Mouse (Mus musculus): ENCODE measurements at regions not wholly inside any gene's neighbourhood (a gene's known extent, or its start where the extent isn't known, plus 50 kb on each side); places are given as distances from the start of the nearest gene placed in this dataset.

DNA sequence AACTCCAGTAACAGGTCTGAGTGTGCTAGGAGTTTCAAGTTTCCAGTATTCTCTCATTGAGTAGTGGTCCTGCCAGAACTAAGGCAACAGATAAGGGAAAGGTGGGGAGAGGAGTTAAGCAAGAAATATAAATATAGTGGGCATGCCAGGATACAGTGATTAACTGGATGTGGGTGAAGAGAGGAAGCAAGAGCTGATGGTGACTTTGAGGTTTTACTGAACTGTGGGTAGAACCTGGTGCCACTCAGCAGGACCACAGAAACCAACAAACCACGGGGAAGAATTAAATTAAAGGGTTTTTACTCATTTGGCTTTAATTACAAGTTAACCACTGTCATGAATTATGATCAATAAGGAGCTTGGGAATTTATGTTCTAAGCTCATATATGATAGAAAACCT is 154.5 kb upstream of the Plppr1 start:
- Histone ChIP-seq H3K4me2 (no peak overlapping the region), H3K9ac (no peak overlapping the region), H3K27me3 (no peaks in the 10 kb centered on the region), H3K4me3 (no peak overlapping the region), H3K36me3 (no peaks in the 10 kb centered on the region), H3K4me1 (no peaks in the 10 kb centered on the region), H3K9me3 (no peaks in the 10 kb centered on the region), H3K27ac (no peak overlapping the region)
- no peak for ATAC-seq (ENCODE audit: borderline replicate concordance, extremely low read depth, low FRiP score, low TSS enrichment)
- 69% methylated on average over 1 of the region's 1 CpGs for WGBS

DNA sequence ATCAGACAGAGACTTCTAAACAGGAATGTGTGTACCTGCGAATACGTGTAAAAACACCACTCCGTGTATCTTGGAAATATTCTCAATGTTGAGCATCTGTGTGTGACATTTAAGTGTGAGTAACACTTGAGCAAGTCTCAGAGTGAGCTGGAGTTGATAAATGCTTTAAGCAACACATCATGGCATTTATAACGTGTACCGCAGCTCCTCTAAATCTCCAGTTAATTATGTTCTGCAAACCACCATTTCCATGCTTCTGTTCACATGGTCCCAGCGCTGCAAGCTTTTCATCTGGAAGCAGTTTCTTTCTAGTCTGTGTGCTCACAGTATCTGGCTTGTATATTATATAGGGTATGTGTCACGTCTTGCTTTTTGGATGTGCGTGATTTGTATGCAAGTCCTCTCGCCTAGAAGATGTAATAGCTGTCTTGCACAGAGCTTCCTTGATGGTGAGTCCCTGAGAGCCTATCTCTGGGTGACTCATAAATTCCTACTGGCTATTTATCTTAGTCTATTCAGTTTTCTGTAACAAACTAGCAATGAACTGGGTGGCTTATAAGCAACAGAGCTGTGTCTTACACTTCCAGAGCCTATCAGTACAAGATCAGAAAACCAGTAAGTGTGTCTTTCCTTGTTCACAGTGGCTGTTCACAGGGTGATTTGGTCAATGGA is 153.7 kb upstream of the Plppr1 start:
- Histone ChIP-seq H3K4me1 (no peaks in the 10 kb centered on the region), H3K27ac (no peak overlapping the region), H3K4me3 (no peak overlapping the region), H3K4me2 (no peak overlapping the region), H3K36me3 (no peaks in the 10 kb centered on the region), H3K9me3 (no peaks in the 10 kb centered on the region), H3K9ac (no peak overlapping the region), H3K27me3 (no peaks in the 10 kb centered on the region)
- no peak for ATAC-seq (ENCODE audit: borderline replicate concordance, extremely low read depth, low FRiP score, low TSS enrichment)
- 77% methylated on average over 9 of the region's 9 CpGs for WGBS

DNA sequence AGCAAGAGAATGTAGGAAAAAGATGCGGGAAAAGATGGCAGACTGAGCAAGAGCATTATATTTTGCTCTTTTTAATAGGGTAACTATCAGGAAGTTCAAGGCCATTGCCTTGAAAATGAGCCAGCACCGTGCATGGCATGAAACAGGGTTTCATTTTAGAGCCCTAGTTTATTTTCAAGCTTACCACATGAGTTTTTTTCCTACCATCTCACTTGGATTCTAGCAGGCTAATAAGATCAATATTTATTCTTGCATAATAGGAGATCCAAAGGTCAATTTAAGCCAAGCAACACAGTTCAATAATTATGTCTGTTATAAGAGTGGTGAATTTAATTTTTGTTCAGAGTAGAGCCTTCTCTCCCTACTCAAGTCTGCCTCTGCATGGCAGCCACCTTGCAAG is 149.9 kb upstream of the Plppr1 start:
- no peak overlapping the region for H3K9ac ChIP-seq
- WGBS, result 65% methylated on average over 2 of the region's 2 CpGs

DNA sequence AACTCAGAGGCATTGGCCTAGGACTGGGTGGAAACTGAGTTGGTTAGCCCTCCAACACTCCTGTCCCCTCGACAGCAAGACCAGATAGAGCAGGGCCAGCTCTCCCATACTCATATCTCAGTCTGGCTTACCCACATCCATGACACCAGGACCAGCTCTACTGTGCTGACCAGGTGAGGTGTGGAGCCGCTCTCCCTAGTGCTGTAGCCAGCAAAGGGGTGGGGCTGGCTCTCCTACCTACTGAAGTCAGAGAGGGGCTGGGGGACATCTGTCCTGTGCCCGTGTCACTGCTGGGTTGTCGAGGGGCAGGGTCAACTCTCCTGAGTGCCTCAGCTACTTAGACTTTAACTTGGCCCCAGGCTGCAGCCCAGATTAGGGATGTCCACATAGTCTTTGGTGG is 145.8 kb upstream of the Plppr1 start:
- H3K27ac ChIP-seq, result no peak overlapping the region
- ATAC-seq (ENCODE audit: borderline replicate concordance, extremely low read depth, low FRiP score, low TSS enrichment), result no peak
- H3K9ac ChIP-seq, result no peak overlapping the region
- H3K4me2 ChIP-seq, result no peak overlapping the region
- WGBS, result 64% methylated on average over 4 of the region's 4 CpGs
- no peaks in the 10 kb centered on the region for H3K27me3 ChIP-seq
- no peaks in the 10 kb centered on the region for H3K4me1 ChIP-seq
- H3K36me3 ChIP-seq, result no peaks in the 10 kb centered on the region
- H3K4me3 ChIP-seq, result no peak overlapping the region
- no peaks in the 10 kb centered on the region for H3K9me3 ChIP-seq

More for the DNA sequence above, 149.9 kb upstream of the Plppr1 start:
- ATAC-seq (ENCODE audit: borderline replicate concordance, extremely low read depth, low FRiP score, low TSS enrichment), result no peak
- Histone ChIP-seq H3K27ac (no peak overlapping the region), H3K4me1 (no peaks in the 10 kb centered on the region), H3K4me3 (no peak overlapping the region), H3K27me3 (no peaks in the 10 kb centered on the region), H3K36me3 (no peaks in the 10 kb centered on the region), H3K4me2 (no peak overlapping the region), H3K9me3 (no peaks in the 10 kb centered on the region)

DNA sequence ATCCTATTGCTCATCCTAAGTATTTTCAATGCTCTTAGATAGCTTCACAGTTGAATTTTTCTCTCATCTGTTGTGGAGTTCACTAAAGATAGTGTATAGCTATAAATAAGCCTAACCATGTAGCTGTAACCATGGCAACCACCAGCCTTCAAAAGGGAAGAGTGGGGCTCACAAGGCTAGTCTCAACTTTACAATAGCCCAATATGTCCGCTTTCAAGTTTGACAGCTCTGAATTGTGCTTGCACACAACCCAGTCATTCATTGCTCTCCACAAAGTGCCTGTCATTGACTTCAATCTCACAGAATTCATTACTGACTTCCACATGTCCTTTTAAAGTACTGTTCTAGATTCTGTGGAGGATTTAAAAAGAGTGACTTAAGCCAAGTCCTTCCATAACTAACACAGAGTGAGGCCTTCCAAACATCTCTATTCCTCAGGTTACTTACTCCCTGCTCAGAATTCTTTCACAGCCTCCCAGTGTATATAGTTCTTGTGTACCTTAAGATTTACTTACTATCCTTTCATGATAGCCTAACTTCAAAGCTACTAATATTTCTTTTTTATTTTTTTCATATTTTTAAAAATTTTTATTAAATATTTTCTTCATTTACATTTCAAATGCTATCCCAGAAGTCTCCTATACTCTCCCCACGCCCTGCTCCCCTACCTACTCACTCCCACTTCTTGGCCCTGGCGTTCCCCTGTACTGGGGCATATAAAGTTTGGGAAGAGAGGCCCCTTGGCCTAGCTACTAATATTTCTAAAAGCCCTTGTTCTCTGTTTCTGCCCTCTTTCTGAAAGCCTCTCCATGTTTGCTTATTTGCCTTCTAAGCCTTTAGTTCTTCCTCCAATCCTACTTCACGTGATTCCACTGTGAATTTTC is 134.3 kb upstream of the Plppr1 start:
- Histone ChIP-seq H3K36me3 (no peaks in the 10 kb centered on the region), H3K27ac (no peak overlapping the region), H3K4me3 (no peak overlapping the region), H3K4me2 (no peak overlapping the region), H3K9me3 (no peaks in the 10 kb centered on the region), H3K27me3 (no peaks in the 10 kb centered on the region), H3K4me1 (no peaks in the 10 kb centered on the region), H3K9ac (no peak overlapping the region)
- no peak for ATAC-seq (ENCODE audit: borderline replicate concordance, extremely low read depth, low FRiP score, low TSS enrichment)
- 61% methylated on average over 4 of the region's 4 CpGs for WGBS

DNA sequence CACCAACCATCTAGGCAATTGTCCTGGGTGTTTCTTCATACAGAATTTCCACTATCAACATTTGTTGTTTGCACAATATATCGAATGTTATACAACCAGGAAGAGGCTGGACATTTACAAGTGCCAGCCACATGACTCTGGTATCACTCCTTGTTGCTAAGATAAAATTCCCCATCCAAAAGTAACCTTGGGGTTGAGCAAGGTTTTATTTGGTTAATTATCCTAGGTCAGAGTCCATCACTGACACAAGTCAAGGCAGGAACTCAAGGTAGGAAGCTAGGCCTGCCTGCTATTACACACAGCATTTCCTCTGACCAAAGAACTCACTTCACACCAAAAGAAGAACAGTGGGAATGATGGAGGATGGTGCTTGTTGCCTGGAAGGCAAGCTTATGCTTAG is 120.7 kb upstream of the Plppr1 start:
- no peak for ATAC-seq (ENCODE audit: borderline replicate concordance, extremely low read depth, low FRiP score, low TSS enrichment)
- H3K4me1 ChIP-seq, result no peaks in the 10 kb centered on the region
- H3K9me3 ChIP-seq, result no peaks in the 10 kb centered on the region
- H3K27me3 ChIP-seq, result no peaks in the 10 kb centered on the region
- H3K27ac ChIP-seq, result no peak overlapping the region
- WGBS, result 62% methylated on average over 1 of the region's 1 CpGs
- no peak overlapping the region for H3K4me3 ChIP-seq
- H3K36me3 ChIP-seq, result no peaks in the 10 kb centered on the region
- no peak overlapping the region for H3K9ac ChIP-seq
- H3K4me2 ChIP-seq, result no peak overlapping the region

DNA sequence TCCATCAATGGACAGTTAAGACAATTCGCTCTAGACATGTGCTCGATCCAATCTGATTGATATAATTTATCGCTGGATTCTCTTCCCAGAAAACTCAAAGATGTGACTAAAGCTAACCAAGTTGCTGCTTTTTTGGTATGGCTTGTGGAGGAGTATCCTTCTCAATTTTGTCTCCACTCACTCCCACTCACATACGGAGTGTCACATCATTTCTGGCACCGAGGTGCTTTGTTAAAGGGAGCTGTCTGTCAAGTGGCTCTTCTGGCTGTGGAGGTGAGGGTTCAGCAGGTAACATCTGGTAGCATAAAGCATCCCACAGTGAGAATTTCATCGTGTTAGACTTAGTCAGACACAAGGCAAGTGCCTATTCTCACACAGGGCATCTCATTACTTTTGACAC is 120.2 kb upstream of the Plppr1 start:
- no peak overlapping the region for H3K4me3 ChIP-seq
- no peaks in the 10 kb centered on the region for H3K4me1 ChIP-seq
- H3K27ac ChIP-seq, result no peak overlapping the region
- no peaks in the 10 kb centered on the region for H3K9me3 ChIP-seq
- ATAC-seq (ENCODE audit: borderline replicate concordance, extremely low read depth, low FRiP score, low TSS enrichment), result no peak
- no peak overlapping the region for H3K9ac ChIP-seq
- WGBS, result 78% methylated on average over 6 of the region's 6 CpGs
- H3K36me3 ChIP-seq, result no peaks in the 10 kb centered on the region
- H3K27me3 ChIP-seq, result no peaks in the 10 kb centered on the region
- H3K4me2 ChIP-seq, result no peak overlapping the region

DNA sequence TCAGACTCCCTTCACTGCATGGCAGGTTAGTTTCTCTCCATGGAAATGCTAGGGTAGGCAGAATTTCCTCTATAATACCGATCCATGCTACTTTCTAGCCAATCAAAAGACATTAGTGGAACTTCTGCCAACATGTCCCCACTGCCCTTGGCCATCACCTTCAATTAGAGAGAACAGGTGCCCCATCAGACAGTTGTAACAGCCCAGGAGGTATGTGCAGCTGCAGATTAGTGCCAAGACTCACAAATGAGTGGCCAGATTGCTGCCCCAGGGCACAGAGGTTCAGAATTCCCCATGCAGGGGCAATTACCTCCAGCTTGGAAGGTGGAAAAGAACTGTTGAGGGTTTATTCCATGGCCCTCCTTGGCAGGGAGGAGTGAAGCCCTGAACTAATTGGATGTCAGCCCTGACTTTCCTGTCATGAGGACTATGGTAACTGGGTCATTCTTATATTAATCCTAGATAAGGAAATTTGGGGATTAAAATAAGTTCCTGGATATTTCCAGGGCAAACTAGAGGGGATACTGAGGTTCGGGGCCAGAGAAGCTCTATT is 113.7 kb upstream of the Plppr1 start:
- Histone ChIP-seq H3K9ac (no peak overlapping the region), H3K4me3 (no peak overlapping the region), H3K4me2 (no peak overlapping the region), H3K4me1 (no peaks in the 10 kb centered on the region), H3K27ac (no peak overlapping the region), H3K9me3 (no peaks in the 10 kb centered on the region), H3K36me3 (no peaks in the 10 kb centered on the region), H3K27me3 (no peaks in the 10 kb centered on the region)
- WGBS, result 83% methylated on average over 2 of the region's 2 CpGs
- ATAC-seq (ENCODE audit: borderline replicate concordance, extremely low read depth, low FRiP score, low TSS enrichment), result no peak

DNA sequence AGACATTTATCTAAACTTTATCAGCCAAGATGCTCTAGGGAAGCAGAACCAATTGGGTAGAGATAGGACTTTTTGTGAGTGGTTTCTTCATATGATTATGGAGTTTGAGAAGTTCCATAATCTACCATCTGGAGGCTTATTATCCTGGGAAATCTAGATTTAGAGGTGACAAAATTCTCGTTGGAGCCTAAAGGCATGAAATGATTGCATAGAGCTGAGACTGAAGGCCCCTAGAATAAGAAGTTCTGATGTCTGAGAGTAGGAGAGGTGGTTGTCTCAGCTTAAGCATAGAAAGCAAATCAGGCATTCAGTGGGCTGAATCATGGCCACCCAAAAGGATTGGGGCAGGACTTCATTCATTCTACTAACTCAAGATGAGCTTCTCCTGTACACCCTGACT is 106.1 kb upstream of the Plppr1 start:
- H3K36me3 ChIP-seq, result no peaks in the 10 kb centered on the region
- H3K9me3 ChIP-seq, result no peaks in the 10 kb centered on the region
- no peaks in the 10 kb centered on the region for H3K27me3 ChIP-seq
- H3K27ac ChIP-seq, result no peak overlapping the region
- H3K4me3 ChIP-seq, result no peak overlapping the region
- H3K4me1 ChIP-seq, result no peaks in the 10 kb centered on the region
- H3K9ac ChIP-seq, result no peak overlapping the region
- 51% methylated on average over 1 of the region's 1 CpGs for WGBS
- H3K4me2 ChIP-seq, result no peak overlapping the region
- ATAC-seq (ENCODE audit: borderline replicate concordance, extremely low read depth, low FRiP score, low TSS enrichment), result no peak

DNA sequence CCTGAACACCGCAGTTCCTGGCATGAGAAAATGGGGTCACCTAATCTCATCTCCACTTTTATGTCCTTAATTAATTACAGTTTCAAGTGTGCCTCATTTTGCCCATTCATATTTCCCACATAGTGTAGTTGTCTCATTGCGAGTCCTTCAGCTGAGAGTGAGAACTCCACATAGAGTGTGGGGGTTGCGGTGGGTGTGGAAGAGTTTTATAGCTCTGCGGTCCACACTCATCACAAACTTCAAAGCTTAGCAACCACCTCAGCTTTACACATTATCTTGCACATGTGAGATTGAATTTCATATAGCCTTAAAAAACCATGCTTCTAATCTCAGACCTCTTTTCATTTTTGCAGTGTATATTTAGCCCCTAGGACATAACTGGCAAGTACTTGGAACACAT is 83.3 kb upstream of the Plppr1 start:
- Histone ChIP-seq H3K27ac (no peak overlapping the region), H3K9ac (no peak overlapping the region), H3K4me2 (no peak overlapping the region), H3K27me3 (no peaks in the 10 kb centered on the region), H3K4me1 (no peaks in the 10 kb centered on the region), H3K9me3 (no peaks in the 10 kb centered on the region), H3K36me3 (no peaks in the 10 kb centered on the region), H3K4me3 (no peak overlapping the region)
- WGBS, result 87% methylated on average over 4 of the region's 4 CpGs
- no peak for ATAC-seq (ENCODE audit: borderline replicate concordance, extremely low read depth, low FRiP score, low TSS enrichment)

DNA sequence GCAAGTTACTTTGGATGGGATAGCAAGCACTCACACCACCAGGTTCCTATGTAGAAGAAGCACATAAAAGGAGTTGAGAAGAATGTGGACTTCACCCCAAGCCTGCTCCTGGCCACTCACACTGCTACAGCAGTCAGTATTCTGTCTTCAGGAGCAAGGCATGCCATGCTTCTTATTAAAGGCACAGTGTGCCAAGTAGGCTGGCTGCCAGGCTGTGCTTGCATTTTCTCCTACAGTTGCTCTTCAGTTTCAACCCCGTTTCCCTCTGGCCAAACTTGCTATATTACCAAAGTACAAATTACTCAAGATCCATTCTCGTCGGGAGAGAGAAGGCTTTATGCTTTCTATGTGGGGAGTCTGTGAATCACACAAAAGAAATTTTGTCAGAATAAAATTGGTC is 67.1 kb upstream of the Plppr1 start:
- no peak overlapping the region for H3K9ac ChIP-seq
- H3K27ac ChIP-seq, result no peak overlapping the region
- ATAC-seq (ENCODE audit: borderline replicate concordance, extremely low read depth, low FRiP score, low TSS enrichment), result no peak
- no peaks in the 10 kb centered on the region for H3K4me1 ChIP-seq
- H3K9me3 ChIP-seq, result no peaks in the 10 kb centered on the region
- WGBS, result 75% methylated on average over 3 of the region's 3 CpGs
- no peak overlapping the region for H3K4me3 ChIP-seq
- no peaks in the 10 kb centered on the region for H3K36me3 ChIP-seq
- H3K4me2 ChIP-seq, result no peak overlapping the region
- no peaks in the 10 kb centered on the region for H3K27me3 ChIP-seq
